Mouse (Mus musculus) gastrocnemius, postnatal 4 days (tissue): Measurements from ENCODE around the gene Wls. TPM values are rescaled to one million over a fixed set of nuclear protein-coding genes. Genes with fewer than 3 reads are reported as not detected.

Experiments
- DNase-seq, 2 experiments: peaks; one replicate each; pipeline ENCODE4 v3.0.0; 2021 to 2022; ENCODE audit warnings: low spot score in 2 of 2, mixed read lengths in 2 of 2
- total RNA-seq, 2 experiments: library from RNA; stranded (reverse); gene quantifications; 2 replicates each; pipeline ENCODE4 v1.2.3; 2021

Wls gene
- total RNA-seq, 2 experiments from 2014 or later = 68.4 to 74.0 TPM

DNA sequence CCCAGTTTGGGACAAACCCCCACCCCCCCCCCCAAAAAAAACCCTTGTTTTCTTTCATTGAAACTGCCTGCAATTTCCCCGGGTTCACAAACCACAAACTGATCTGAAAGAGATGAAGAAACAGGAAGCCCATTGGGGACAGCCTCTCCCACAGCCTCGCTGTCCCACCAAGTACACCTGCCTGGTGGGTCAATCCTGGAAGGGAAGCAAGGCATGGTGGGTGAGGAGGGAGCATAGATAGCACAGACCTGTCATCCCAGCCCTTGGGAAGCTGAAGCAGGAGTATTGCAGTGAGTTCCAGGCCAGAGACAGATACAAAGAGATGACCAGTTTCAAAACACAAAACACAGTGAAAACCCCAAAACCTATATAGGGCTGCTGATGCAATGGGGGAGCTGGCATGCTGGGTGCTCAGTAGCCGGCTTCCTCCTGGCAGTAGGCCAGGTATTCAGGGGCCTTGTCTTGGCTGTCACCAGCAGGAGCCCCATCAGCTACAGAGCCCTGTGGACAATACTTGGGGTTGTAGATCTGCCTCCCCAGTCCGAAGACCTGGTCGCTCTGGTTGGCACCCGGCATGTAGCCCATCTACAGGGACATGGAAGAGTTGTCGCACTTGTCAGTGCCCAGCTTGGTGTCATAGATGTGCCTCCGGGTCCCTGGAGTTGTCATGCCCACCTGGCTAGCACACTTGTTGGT, 51.7 kb downstream of the Wls start:
- no peak for DNase-seq

DNA sequence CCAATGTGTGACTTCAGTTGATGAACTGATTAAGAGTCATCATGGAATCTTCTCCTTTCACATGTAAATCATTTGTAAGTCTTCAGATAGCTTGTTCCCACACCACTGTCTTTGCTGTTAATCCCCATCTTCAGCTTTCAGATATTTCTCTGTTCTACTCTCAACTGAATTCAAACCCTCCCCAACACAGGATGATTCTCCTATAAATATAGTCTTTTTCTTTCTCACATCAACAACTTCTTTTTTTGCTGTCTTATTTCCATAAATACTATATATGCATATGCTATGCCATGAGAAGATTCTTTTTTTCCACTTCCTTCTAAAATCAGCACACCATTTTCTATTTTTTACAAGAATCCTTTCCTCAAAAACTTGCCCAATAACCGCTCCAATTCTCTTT, 67.9 kb downstream of the Wls start:
- no peak for DNase-seq

DNA sequence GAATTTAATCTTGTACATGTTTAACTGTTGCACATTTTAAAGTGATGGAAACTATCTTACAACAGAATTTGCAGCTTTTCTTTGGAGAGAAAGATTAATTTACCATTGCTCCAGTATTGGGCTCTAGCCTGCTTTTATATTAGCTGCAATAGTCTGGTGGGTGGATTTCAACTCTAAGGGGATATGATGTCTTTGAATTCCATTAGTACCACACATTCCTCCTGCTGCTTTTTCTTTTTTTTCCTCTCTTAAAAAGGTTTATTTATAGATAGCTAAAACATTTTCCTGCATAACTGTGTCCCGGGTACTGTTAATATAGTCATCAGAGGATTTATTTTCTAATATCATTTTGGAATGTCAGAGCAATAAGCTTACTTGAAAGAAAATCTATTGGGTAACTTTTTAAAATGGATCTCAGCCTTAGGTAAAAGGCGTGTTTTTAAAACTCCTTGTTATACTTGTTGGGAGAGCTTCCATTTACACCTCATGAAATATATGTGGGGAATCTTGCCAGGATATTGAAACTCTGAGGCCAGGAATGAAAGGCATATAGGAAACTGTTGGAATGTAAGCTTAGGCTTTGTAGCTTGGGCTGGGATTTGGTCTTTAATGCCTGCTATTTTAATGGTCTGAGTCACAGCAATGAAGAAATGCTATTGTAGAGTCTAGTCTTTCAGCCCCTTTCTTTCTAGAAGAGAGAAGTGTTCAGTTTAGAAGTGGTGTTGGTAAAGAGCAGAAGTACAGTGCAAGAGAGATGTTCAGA, 78.0 kb downstream of the Wls start:
- no peak for DNase-seq

Other genes starting within 250 kb of the Wls start
- gene Rpe65, start 240.5 kb upstream of the Wls start, total RNA-seq = not detected